In genomic region chr15:86899961-86900360, GRCm38 (mm10) we compare ENCODE assay signal across 17 mouse cellular contexts.
"Had no signal": no experiment of that assay in that cellular context is flagged by ENCODE, and none has a peak within 500 bp of the region (broad histone marks: within the 10 kb centered on the region; RNA-seq: fewer than 3 reads in every experiment).

No protein-coding gene starts in this region.

- H3K27ac ChIP-seq: midbrain, embryonic 10.5 days; midbrain, embryonic 12.5 days; neural tube, embryonic 13.5 days; neural tube, embryonic 15.5 days had no signal

- H3K4me3 ChIP-seq: midbrain, embryonic 10.5 days; midbrain, embryonic 12.5 days; myocyte; neural tube, embryonic 13.5 days; neural tube, embryonic 15.5 days had no signal

- DNase-seq: lung, adult 18-20 months; lung, embryonic 14.5 days; lung, postnatal 10 days; lung, postnatal 4 days; midbrain, embryonic 14.5 days; right cerebral cortex, postnatal 14 days; right cerebral cortex, postnatal 4 days; spleen, adult 18-20 months; thymus, adult 18-20 months; thymus, postnatal 14 days; thymus, postnatal 36 days had no signal

- H3K4me1 ChIP-seq: midbrain, embryonic 12.5 days; neural tube, embryonic 15.5 days had no signal

- ATAC-seq: midbrain, embryonic 16.5 days had no signal
